Mouse (Mus musculus) spleen, adult 2 months (tissue): ENCODE results near the gene Rfc3.

ENCODE experiments used
- CTCF ChIP-seq: fragments of 200-500 bp; IDR thresholded peaks from 2 replicates; pipeline ENCODE4 v1.5.1; 2011; ENCODE audit warnings: mild to moderate bottlenecking, inconsistent platforms; ENCODE audit not compliant: insufficient read depth, insufficient read length, insufficient replicate concordance; ENCODE audit errors: extremely low read depth
- POLR2A ChIP-seq: fragments of 200-500 bp; IDR thresholded peaks from 2 replicates; pipeline ENCODE4 v1.6.1; 2011; ENCODE audit warnings: low read depth, low read length, inconsistent platforms

DNA sequence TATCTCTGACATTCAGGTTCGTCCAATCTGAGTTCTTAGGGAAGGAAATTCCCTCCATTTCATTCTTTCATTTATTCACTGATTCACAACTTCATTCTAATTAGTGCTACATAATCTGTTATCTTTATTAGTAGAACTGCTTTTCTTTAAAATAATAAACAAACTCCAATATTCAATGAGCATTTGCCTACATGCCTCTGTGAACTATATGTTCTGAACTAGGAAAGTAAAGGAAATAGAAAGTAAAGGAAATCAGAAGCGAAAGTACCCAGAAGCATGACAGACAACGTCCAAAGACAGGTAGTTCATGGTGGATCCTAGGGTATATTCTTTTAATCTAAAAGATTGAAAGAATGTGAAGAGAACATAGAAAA lies 356 bp upstream of the Rfc3 start:
- no peak for TF ChIP-seq CTCF
- no peak for TF ChIP-seq POLR2A
